Comparison of ENCODE assay signal across 23 mouse cellular contexts in the genomic region with DNA sequence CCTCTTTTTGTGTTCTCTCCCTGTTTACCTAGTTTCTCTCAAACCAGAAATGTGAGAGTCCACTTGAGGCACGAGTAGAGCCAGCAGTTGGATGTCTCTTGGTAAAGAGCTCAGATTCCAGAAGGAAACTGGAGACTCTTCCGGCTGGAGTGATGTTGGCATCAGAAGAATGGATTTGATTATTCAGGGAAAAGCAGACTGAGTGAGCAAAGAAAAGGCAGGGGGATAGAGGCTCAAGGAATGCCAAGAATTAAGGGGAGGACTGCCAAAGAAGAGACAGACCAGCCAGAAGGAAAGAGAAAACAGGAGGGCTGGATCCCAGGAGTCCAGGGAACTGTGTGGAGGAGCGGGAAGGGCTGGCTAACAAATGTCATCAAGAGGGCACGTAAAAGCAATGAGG. TPM values are rescaled to one million over a fixed set of nuclear protein-coding genes. Genes with fewer than 3 reads are reported as not detected.
DNase-seq lines count a peak whose midpoint lies in the region; ATAC-seq lines count a peak whose summit lies in the region.
"Had no signal": no experiment of that assay in that cellular context is flagged by ENCODE, and none has a peak within 500 bp of the region (broad histone marks: within the 10 kb centered on the region; RNA-seq: fewer than 3 reads in every experiment).

No protein-coding gene starts in this region.

- H3K4me2 ChIP-seq in midbrain, embryonic 11.5 days: no peak overlapping the region
- H3K4me2 ChIP-seq in midbrain, embryonic 16.5 days (ENCODE audit: low read length): no peak overlapping the region
- no peak overlapping the region for H3K4me2 ChIP-seq in intestine, embryonic 15.5 days (replicated peaks)
- H3K4me2 ChIP-seq: hindbrain, embryonic 12.5 days; limb, embryonic 12.5 days had no signal

- H3K4me3 ChIP-seq in midbrain, embryonic 11.5 days (ENCODE audit: low read depth, low read length): no peak overlapping the region
- no peak overlapping the region for H3K4me3 ChIP-seq in midbrain, embryonic 16.5 days (ENCODE audit: low read depth, low read length)
- no peak overlapping the region for H3K4me3 ChIP-seq in intestine, embryonic 15.5 days (replicated peaks)
- H3K4me3 ChIP-seq: hindbrain, embryonic 12.5 days; left cerebral cortex, adult 2 months; limb, embryonic 12.5 days; midbrain, embryonic 10.5 days; myocyte had no signal

- DNase-seq in gastrocnemius, adult 18-20 months (ENCODE audit: low spot score): peak; percentile 25
- DNase-seq in gastrocnemius, adult 8-10 months (ENCODE audit: low spot score in 2 of 2): no peak
- DNase-seq in left cerebral cortex, postnatal 4 days: peak; percentile 25
- DNase-seq in left cerebral cortex, adult 11 months (ENCODE audit: low spot score): no peak
- peak; percentile 28 for DNase-seq in midbrain, embryonic 11.5 days (ENCODE audit: low spot score, missing footprints)
- peak; percentile 41 for DNase-seq in skeletal muscle tissue, adult 2 months (ENCODE audit: low read depth, low spot score)
- DNase-seq: adrenal gland, postnatal 14 days; B cell, adult 2 months; cerebellum, adult 8-10 months; liver, postnatal 0 days; thymus, postnatal 25 days had no signal

- WGBS in midbrain, embryonic 11.5 days: 66% methylated on average over 4 of the region's 4 CpGs
- 64% methylated on average over 4 of the region's 4 CpGs for WGBS in midbrain, embryonic 16.5 days
- 55% methylated on average over 4 of the region's 4 CpGs for WGBS in intestine, embryonic 15.5 days

- H3K27me3 ChIP-seq in midbrain, embryonic 11.5 days (ENCODE audit: control insufficient read depth, insufficient read depth, low read length): no peaks in the 10 kb centered on the region
- no peaks in the 10 kb centered on the region for H3K27me3 ChIP-seq in midbrain, embryonic 16.5 days (ENCODE audit: control insufficient read depth, insufficient read depth, low read depth, low read length)
- no peaks in the 10 kb centered on the region for H3K27me3 ChIP-seq in intestine, embryonic 15.5 days (replicated peaks)
- H3K27me3 ChIP-seq: hindbrain, embryonic 12.5 days; limb, embryonic 12.5 days; Patski had no signal

- H3K27ac ChIP-seq in midbrain, embryonic 11.5 days (ENCODE audit: low read depth, low read length): no peak overlapping the region
- H3K27ac ChIP-seq in midbrain, embryonic 16.5 days (ENCODE audit: low read length): no peak overlapping the region
- H3K27ac ChIP-seq in intestine, embryonic 15.5 days: no peak overlapping the region
- H3K27ac ChIP-seq: hindbrain, embryonic 12.5 days; left cerebral cortex, adult 2 months; limb, embryonic 12.5 days; midbrain, embryonic 10.5 days had no signal

- intact Hi-C loops in left cerebral cortex, postnatal 4 days (cut with DNase I): no loop called here

- no peaks in the 10 kb centered on the region for H3K4me1 ChIP-seq in midbrain, embryonic 11.5 days (ENCODE audit: control insufficient read depth, insufficient read depth, low read length)
- H3K4me1 ChIP-seq in midbrain, embryonic 16.5 days (ENCODE audit: control insufficient read depth, insufficient read depth, low read length): no peaks in the 10 kb centered on the region
- 0 out of 2 replicates have a peak, but pooled peaks cover 3% of the 10 kb centered on the region for H3K4me1 ChIP-seq in intestine, embryonic 15.5 days (replicated peaks)
- H3K4me1 ChIP-seq: hindbrain, embryonic 12.5 days; midbrain, embryonic 10.5 days had no signal

- no peaks in the 10 kb centered on the region for H3K9me3 ChIP-seq in midbrain, embryonic 11.5 days (ENCODE audit: control insufficient read depth, low read length)
- H3K9me3 ChIP-seq in midbrain, embryonic 16.5 days (replicated peaks; ENCODE audit: control insufficient read depth, low read length, poor library complexity, severe bottlenecking): no peaks in the 10 kb centered on the region
- no peaks in the 10 kb centered on the region for H3K9me3 ChIP-seq in intestine, embryonic 15.5 days
- H3K9me3 ChIP-seq: hindbrain, embryonic 12.5 days; limb, embryonic 12.5 days; midbrain, embryonic 10.5 days had no signal

- H3K36me3 ChIP-seq in midbrain, embryonic 11.5 days (ENCODE audit: control insufficient read depth, insufficient read depth, low read length): no peaks in the 10 kb centered on the region
- H3K36me3 ChIP-seq in midbrain, embryonic 16.5 days (ENCODE audit: control insufficient read depth, insufficient read depth, low read length): no peaks in the 10 kb centered on the region
- no peaks in the 10 kb centered on the region for H3K36me3 ChIP-seq in intestine, embryonic 15.5 days
- H3K36me3 ChIP-seq: hindbrain, embryonic 12.5 days; limb, embryonic 12.5 days; midbrain, embryonic 10.5 days had no signal

- no peak overlapping the region for H3K9ac ChIP-seq in midbrain, embryonic 11.5 days (ENCODE audit: low read length)
- no peak overlapping the region for H3K9ac ChIP-seq in midbrain, embryonic 16.5 days (ENCODE audit: low read depth, low read length)
- no peak overlapping the region for H3K9ac ChIP-seq in intestine, embryonic 15.5 days
- H3K9ac ChIP-seq: hindbrain, embryonic 12.5 days; limb, embryonic 12.5 days; liver, postnatal 0 days had no signal

- ATAC-seq in midbrain, embryonic 11.5 days (ENCODE audit: low FRiP score): no peak
- no peak for ATAC-seq in midbrain, embryonic 16.5 days
- ATAC-seq in intestine, embryonic 15.5 days: no peak
- ATAC-seq: activated CD4-positive, CD25-positive, alpha-beta regulatory T cell, adult 4 months; intestine, embryonic 16.5 days; liver, postnatal 0 days; Patski had no signal

RNA-seq across cellular contexts. Expression of gene Tmem53, which starts 15.9 kb away (rescaled TPM):
- total RNA-seq in gastrocnemius, adult 18-20 months (2021): 1 to 10 TPM; 4.5 to 6.9 TPM
- 1 to 10 TPM; 3.1 to 5.9 (median 4.6) TPM for total RNA-seq in gastrocnemius, adult 8-10 months (2022)
- 1 to 10 TPM; 4.6 to 5.2 TPM for total RNA-seq in left cerebral cortex, postnatal 4 days (2021)
- polyA plus RNA-seq in midbrain, embryonic 11.5 days (2014; fragmentation: Nextera tagmentation; extraction: Ambion mirVana): 7.5 and 8.4 TPM in 2 replicates
- polyA plus RNA-seq in midbrain, embryonic 16.5 days (2015; fragmentation: Nextera tagmentation; extraction: Ambion mirVana): 9.3 and 10.1 TPM in 2 replicates
- polyA plus RNA-seq in intestine, embryonic 15.5 days (2015; fragmentation: Nextera tagmentation; extraction: Ambion mirVana): 9.5 and 11.7 TPM in 2 replicates
- total RNA-seq: neutrophil, adult 5-6 weeks had no signal

RNA-seq across cellular contexts. Expression of gene Armh1, which starts 16.1 kb away (rescaled TPM):
- total RNA-seq in gastrocnemius, adult 18-20 months (2021): not detected
- total RNA-seq in gastrocnemius, adult 8-10 months (2022): not detected
- total RNA-seq in left cerebral cortex, postnatal 4 days (2021): 1 to 10 TPM; 1.3 to 1.4 TPM
- 0.34 and 0.40 TPM in 2 replicates for polyA plus RNA-seq in midbrain, embryonic 11.5 days (2014; fragmentation: Nextera tagmentation; extraction: Ambion mirVana)
- polyA plus RNA-seq in midbrain, embryonic 16.5 days (2015; fragmentation: Nextera tagmentation; extraction: Ambion mirVana): 1.6 and 3.1 TPM in 2 replicates
- polyA plus RNA-seq in intestine, embryonic 15.5 days (2015; fragmentation: Nextera tagmentation; extraction: Ambion mirVana): 0.19 and 0.32 TPM in 2 replicates
- total RNA-seq: granulocyte monocyte progenitor cell, adult 5-6 weeks; neutrophil, adult 5-6 weeks had no signal
- polyA plus RNA-seq: activated CD4-positive, CD25-positive, alpha-beta regulatory T cell, adult 4 months; liver, postnatal 0 days; myocyte had no signal

RNA-seq across cellular contexts. Expression of gene Kif2c, which starts 53.4 kb away (rescaled TPM):
- total RNA-seq in gastrocnemius, adult 18-20 months (2021): not detected
- not detected for total RNA-seq in gastrocnemius, adult 8-10 months (2022)
- total RNA-seq in left cerebral cortex, postnatal 4 days (2021): 1 to 10 TPM; 4.0 to 5.0 TPM
- 103 and 104 TPM in 2 replicates for polyA plus RNA-seq in midbrain, embryonic 11.5 days (2014; fragmentation: Nextera tagmentation; extraction: Ambion mirVana)
- polyA plus RNA-seq in midbrain, embryonic 16.5 days (2015; fragmentation: Nextera tagmentation; extraction: Ambion mirVana): 6.4 and 7.3 TPM in 2 replicates
- 37.7 and 48.7 TPM in 2 replicates for polyA plus RNA-seq in intestine, embryonic 15.5 days (2015; fragmentation: Nextera tagmentation; extraction: Ambion mirVana)
- total RNA-seq: left cerebral cortex, adult 2 months had no signal

Comparison
In these comparisons a context has a peak if more than half of its experiments do, and no peak if none do; other contexts are left out.
1. DNase-seq: peak in gastrocnemius, adult 18-20 months (single experiment), left cerebral cortex, postnatal 4 days (single experiment), midbrain, embryonic 11.5 days (single experiment) and skeletal muscle tissue, adult 2 months (single experiment); none in gastrocnemius, adult 8-10 months (0 of 2) and left cerebral cortex, adult 11 months (single experiment).